Mouse (Mus musculus) frontal cortex, adult 2 months (tissue): ENCODE data around the gene 9030025P20Rik. TPM values are rescaled to one million over a fixed set of nuclear protein-coding genes. Genes with fewer than 3 reads are reported as not detected.
A peak's percentile ranks its signal among the peaks of the same experiment; 100 is the strongest.
"Not testable (repeated sequence)": the region's sequence is repeated elsewhere in the genome, so short reads cannot be mapped to it uniquely, and the experiment has no call there.

ENCODE experiments used
- DNase-seq, 2 experiments: peaks; one replicate each; pipeline ENCODE4 v3.0.0; 2022; ENCODE audit warnings: low spot score in 1 of 2; ENCODE audit errors: extremely low spot score in 1 of 2
- polyA plus RNA-seq: library from polyadenylated mRNA; depleted of rRNA; stranded (reverse); fragments of >200 nt; gene quantifications from 2 replicates; pipeline ENCODE4 v1.2.3, GENCODE M21; 2012; rRNA removed

The 9030025P20Rik gene
- polyA plus RNA-seq, 1 experiment, result 15.3 TPM

- not testable (repeated sequence) for DNase-seq
Measured at GRCm38 (mm10) chr17:14977718-14978361, 428 bp upstream of the 9030025P20Rik start.

GRCm38 (mm10) chr17:14990116-14990702 is 11.9 kb downstream of the 9030025P20Rik start:
- DNase-seq, result not testable (repeated sequence)

- not testable (repeated sequence) for DNase-seq
Measured at GRCm38 (mm10) chr17:14992522-14993138, 14.4 kb downstream of the 9030025P20Rik start.

GRCm38 (mm10) chr17:14993139-14993832 is 15.0 kb downstream of the 9030025P20Rik start:
- DNase-seq, result not testable (repeated sequence)

- not testable (repeated sequence) for DNase-seq
Measured at GRCm38 (mm10) chr17:14994140-14994539, 15.9 kb downstream of the 9030025P20Rik start.

- DNase-seq, result not testable (repeated sequence)
Measured at GRCm38 (mm10) chr17:15000047-15000446, 21.8 kb downstream of the 9030025P20Rik start.

- DNase-seq, result not testable (repeated sequence)
Measured at GRCm38 (mm10) chr17:15009088-15009487, 30.8 kb downstream of the 9030025P20Rik start.

- DNase-seq, result not testable (repeated sequence)
Measured at GRCm38 (mm10) chr17:15009706-15010413, 31.6 kb downstream of the 9030025P20Rik start, which contains the start of gene Gm3435. Gene Gm3435, plus strand, starts transcription at chr17:15010176.

- peak; percentile 5 to 18 for DNase-seq
Measured at GRCm38 (mm10) chr17:15021503-15022220, 43.4 kb downstream of the 9030025P20Rik start.

- not testable (repeated sequence) for DNase-seq
Measured at GRCm38 (mm10) chr17:15023878-15024492, 45.7 kb downstream of the 9030025P20Rik start.

GRCm38 (mm10) chr17:15024502-15025193 is 46.4 kb downstream of the 9030025P20Rik start:
- DNase-seq, result not testable (repeated sequence)

GRCm38 (mm10) chr17:15025513-15025912 is 47.2 kb downstream of the 9030025P20Rik start:
- DNase-seq, result not testable (repeated sequence)

GRCm38 (mm10) chr17:15031414-15031813 is 53.1 kb downstream of the 9030025P20Rik start:
- not testable (repeated sequence) for DNase-seq

GRCm38 (mm10) chr17:15040455-15040854 is 62.2 kb downstream of the 9030025P20Rik start:
- DNase-seq, result not testable (repeated sequence)

Other genes starting within 250 kb of the 9030025P20Rik start
- 6.0 and 6.9 TPM in 2 replicates for gene Wdr27, start 35.3 kb upstream of the 9030025P20Rik start, polyA plus RNA-seq
- 16.9 and 19.6 TPM in 2 replicates for gene 1600012H06Rik, start 35.3 kb upstream of the 9030025P20Rik start, polyA plus RNA-seq
- 52.0 and 55.6 TPM in 2 replicates for gene Phf10, start 17.2 kb upstream of the 9030025P20Rik start, polyA plus RNA-seq
- not detected in 2 replicates for gene Gm3417, start 322 bp downstream of the 9030025P20Rik start, polyA plus RNA-seq
- 8.5 and 9.2 TPM in 2 replicates for gene Gm3435, start 31.7 kb downstream of the 9030025P20Rik start, polyA plus RNA-seq
- 71.7 and 72.2 TPM in 2 replicates for gene Ermard, start 62.7 kb downstream of the 9030025P20Rik start, polyA plus RNA-seq
- gene Tcte3, start 63.0 kb downstream of the 9030025P20Rik start, polyA plus RNA-seq, result 0.36 and 0.95 TPM in 2 replicates
- gene Gm3448, start 63.1 kb downstream of the 9030025P20Rik start, polyA plus RNA-seq, result 4.0 and 4.9 TPM in 2 replicates